Mouse (Mus musculus): Measurements from ENCODE around the gene Chad.
A peak's percentile ranks its signal among the peaks of the same experiment; 100 is the strongest.

Gene Chad

DNA sequence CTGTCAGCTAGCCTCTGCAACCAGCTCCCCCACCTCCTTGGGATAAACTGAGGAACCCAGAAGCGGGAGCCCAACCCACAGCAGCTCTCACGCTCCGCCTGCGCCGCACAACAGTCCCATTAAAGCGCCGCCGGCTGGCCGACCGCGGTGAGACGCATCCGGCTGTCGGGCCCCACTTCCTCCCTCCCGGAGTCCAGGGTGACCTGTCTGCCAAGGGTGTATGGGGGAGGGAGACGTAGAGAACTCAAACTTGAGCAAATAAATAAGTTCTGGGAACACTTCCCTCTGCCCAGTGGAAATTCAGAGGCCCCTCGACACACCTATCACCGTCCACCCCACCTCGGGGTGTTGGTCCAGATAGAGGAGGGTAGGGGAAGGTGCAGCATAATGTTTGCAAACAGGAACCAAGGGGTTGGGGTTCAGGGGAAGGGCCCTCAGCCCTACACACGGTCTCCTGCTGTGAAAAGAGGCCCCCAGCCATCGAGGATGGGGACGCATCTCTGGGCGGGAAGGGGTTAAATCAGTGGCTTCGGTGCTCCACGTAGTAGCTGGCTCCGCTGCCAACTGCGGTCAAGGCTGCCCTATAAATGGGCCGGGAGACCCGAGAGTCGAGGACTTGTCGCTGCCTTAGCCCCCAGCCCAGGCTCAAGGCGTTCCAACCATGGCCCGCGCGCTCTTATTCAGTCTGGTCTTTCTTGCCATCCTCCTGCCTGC lies at the start of gene Chad:
TSS of gene Chad (plus strand) at position 611 of the 714 bp plus-strand sequence.
- no peak for DNase-seq (ENCODE audit: extremely low read depth, low read depth, low spot score)

- DNase-seq (ENCODE audit: extremely low read depth, low read depth, low spot score), result no peak
Measured at GRCm38 (mm10) chr11:94521219-94521843, 43.5 kb upstream of the Chad start, which contains the start of gene Mycbpap. Gene Mycbpap (minus strand): TSS chr11:94521742.

- DNase-seq (ENCODE audit: extremely low read depth, low read depth, low spot score), result no peak
Measured at GRCm38 (mm10) chr11:94526171-94526879, 38.5 kb upstream of the Chad start.

GRCm38 (mm10) chr11:94528879-94529278 lies 36.0 kb upstream of the Chad start:
- DNase-seq (ENCODE audit: extremely low read depth, low read depth, low spot score), result no peak

DNA sequence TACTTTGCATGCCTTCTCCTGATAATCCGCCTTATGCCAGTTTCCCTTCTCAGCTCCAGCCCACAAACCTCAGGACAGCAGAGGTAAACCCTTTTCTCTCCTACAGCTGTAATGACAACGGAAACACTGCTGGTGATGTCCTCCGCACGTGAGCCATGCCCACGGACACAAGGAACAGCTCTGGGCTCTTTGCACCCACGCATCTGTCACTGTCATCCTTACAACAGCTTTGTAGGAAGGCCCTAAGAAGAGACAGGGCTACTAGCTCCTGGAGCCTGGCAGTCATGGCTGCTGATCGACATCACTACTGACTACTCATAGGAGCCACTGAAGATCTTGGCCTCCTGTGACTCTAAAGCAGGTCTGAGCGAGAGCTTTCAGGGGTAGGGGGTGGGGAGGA lies 31.7 kb upstream of the Chad start:
- no peak for DNase-seq (ENCODE audit: extremely low read depth, low read depth, low spot score)

GRCm38 (mm10) chr11:94538733-94539292 lies 26.0 kb upstream of the Chad start:
- DNase-seq (ENCODE audit: extremely low read depth, low read depth, low spot score), result no peak

DNA sequence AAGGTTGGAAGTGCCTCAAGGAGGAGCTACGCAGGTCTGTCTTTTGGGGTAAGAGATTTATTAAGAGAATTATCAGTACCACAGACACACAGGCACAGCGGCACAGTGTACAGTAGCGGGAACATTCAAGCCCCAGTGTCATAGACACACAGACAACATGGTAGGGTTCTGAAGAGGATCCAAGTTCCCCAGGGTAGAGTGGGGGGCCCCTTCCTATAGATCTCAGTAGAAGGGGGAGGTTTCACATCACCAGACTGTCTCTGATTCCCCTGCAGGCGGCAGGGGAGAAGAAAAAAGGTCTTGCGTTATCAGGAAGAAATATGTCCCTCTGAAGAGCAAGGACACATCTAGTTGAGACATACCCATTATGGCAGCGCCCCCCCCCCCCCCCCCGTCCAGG lies 25.1 kb upstream of the Chad start:
- DNase-seq (ENCODE audit: extremely low read depth, low read depth, low spot score), result no peak

DNA sequence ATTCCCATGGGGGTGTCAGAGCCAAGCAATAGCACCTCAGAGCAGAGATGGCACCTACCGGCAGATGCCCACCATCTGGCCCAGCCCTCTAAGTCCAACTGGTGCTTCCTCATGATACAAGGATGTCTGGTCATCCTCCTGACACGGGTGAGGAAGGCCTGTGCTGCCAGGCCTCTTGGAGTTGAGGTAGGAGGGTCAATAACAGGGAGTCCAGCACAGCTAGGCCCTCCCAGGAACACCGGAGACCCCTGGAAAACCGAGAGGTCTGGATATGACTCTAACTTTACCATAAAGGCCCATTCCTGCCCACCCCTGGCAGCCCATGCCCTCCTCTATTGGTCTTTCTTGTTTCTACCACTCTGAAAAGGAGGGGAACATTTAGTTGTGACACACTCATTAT lies 22.4 kb upstream of the Chad start:
- no peak for DNase-seq (ENCODE audit: extremely low read depth, low read depth, low spot score)

DNA sequence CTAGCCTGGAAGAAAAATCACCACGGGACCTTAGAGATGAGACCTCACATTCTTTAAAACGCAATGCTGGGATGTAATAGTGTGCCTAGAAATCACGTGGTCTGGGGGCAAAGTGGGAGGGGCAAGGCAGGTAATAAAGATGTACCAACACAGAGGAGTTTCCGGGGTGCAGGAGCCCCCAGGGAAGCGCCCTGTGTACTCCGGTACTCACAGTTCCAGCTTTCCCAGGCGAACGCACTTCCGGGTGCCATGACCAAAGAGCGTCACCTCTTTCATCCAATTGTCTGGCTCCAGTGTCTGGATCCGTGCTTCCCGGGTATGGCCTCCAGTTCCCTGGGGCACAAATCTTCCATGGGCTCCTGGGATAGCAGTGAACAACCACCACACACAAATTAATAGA lies 21.5 kb upstream of the Chad start:
- no peak for DNase-seq (ENCODE audit: extremely low read depth, low read depth, low spot score)

DNA sequence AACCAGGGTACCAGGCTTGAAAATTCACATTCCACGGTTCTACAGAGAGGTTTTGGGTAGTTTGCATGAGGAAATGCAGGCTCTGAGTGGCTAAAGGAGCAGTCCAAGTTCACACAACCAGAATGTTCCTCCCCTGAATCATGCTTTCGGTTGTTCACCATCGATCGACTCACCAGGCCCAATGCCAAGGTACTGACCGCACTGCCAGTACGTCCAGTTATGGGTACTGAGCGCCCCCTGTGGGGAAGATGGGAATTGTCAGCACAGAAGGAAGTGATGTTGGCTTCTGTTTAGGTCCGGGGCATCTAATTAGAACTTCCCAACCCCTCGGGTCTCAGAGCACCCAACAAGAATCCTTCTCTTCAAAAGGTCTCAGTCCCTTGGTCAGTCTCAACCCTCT lies 20.9 kb upstream of the Chad start:
- no peak for DNase-seq (ENCODE audit: extremely low read depth, low read depth, low spot score)

GRCm38 (mm10) chr11:94544422-94544821 lies 20.4 kb upstream of the Chad start:
- no peak for DNase-seq (ENCODE audit: extremely low read depth, low read depth, low spot score)

DNA sequence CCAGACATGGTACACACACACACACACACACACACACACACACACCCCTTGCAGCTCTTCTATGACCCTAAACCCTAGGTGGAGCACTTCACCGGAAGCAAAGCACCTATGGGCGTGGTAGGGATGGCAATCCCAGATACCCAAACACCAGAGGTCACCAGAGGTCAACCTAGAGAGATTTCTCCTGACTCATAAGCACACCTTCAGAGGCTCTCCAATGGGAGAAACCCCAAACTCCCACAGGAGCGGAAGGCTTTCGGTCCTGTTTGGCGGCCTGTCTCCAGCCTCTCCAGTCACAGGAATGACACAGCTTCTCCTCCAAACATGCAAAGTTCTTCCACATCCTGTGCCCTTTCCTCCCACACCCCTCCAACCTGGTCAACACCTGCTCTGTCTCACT lies 18.5 kb upstream of the Chad start:
- DNase-seq (ENCODE audit: extremely low read depth, low read depth, low spot score), result no peak

GRCm38 (mm10) chr11:94547271-94547670 lies 17.6 kb upstream of the Chad start:
- peak; percentile 43 for DNase-seq (ENCODE audit: extremely low read depth, low read depth, low spot score)

DNA sequence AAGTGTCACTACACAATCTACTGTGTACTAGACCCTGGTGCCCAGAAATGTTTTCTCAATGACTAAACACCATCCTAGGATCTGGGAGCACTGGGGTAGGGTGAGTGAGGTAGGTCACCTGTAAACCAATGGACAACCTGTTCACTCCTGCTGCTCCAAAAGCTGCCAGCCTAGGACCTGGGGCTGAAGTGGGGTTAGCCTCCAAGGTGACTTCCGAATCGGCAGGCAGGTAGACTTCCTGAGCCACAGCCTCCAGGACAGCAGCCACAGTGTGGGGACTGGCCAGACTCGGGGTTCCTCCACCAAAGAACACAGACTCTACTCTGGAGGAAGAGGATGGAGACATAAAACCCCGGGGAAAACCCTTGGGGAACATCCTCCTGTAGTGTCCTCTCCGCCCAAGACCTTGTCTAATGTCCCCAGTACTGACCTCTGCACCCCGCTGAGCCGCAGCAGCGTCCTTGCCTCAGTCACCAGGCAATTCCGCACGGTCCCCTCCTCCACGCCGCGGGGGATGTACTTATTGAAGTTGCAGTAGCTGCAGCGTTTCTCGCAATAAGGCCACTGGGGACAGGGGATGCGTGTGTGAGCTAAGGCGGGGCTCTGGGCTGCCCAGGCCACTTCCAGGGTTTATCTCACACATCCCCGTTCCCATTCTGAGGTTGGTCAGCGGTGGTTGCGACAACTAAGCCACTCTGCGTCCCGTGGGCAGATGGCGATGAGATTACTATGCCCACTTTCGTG lies 16.6 kb upstream of the Chad start:
- DNase-seq (ENCODE audit: extremely low read depth, low read depth, low spot score), result no peak

- no peak for DNase-seq (ENCODE audit: extremely low read depth, low read depth, low spot score)
Measured at GRCm38 (mm10) chr11:94548888-94549690, 15.8 kb upstream of the Chad start, which contains the start of gene Rsad1. Gene Rsad1 (minus strand): TSS chr11:94549255.

GRCm38 (mm10) chr11:94549691-94550441 lies 15.0 kb upstream of the Chad start:
- DNase-seq (ENCODE audit: extremely low read depth, low read depth, low spot score), result no peak

DNA sequence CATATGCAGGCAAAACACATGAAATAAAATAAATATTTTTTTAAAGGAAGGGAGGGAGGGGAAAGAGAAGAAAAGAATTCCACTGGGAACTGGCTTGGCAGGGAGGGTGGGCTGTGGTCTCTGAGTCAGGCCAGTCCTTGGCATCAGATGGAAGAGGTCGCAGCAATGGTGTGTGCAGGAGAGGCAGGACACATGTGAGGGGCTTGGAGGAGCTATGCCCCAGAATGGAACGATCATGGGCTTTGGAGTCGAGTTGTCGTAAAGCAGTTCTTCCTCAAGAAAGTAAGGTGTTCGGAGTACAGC lies 14.5 kb upstream of the Chad start:
- DNase-seq (ENCODE audit: extremely low read depth, low read depth, low spot score), result no peak

- no peak for DNase-seq (ENCODE audit: extremely low read depth, low read depth, low spot score)
Measured at GRCm38 (mm10) chr11:94558226-94558625, 6.6 kb upstream of the Chad start.

DNA sequence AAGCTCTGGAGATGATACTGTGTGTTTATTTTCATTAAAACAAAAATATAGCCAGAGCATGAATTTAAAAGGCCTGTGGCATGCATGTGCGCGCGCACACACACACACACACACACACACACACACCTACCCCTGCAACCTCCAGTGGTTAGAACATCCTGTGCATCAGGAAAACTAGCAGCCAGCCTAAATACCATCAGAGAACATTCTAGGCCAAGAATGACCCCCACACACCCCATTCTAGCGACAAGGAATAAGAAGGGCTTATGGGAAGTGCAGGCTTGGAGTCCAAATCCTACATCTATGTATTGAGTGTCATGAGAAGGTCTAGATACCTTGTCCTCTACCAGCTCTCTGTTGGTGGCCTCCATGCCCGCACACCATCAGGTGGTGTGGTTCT lies 1.5 kb upstream of the Chad start:
- DNase-seq (ENCODE audit: extremely low read depth, low read depth, low spot score), result no peak

DNA sequence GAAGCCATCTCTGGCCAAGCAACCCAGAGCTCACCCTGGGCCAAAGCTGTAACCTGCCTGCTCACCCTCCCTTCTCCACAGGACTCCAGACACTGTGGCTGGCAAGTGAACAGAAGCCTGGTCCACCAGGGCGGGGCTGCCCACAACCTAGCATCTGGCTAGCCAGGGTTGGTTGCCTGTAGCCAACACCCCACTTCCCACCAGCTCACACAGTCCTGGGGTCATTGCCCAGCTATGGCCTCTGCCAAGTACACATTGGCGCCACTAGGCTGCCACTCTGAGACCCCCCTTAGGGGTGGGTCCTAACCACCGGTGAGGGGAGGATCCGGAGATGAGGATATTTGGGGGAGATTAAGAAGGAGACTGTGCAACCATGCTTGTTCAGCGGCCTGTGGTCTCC lies 1.0 kb upstream of the Chad start:
- DNase-seq (ENCODE audit: extremely low read depth, low read depth, low spot score), result no peak

Measured in fat pad, adult 2 months (tissue).